Mouse (Mus musculus): ENCODE data around the gene Tnr. TPM values are rescaled to one million over a fixed set of nuclear protein-coding genes. Genes with fewer than 3 reads are reported as not detected.
"Not testable (repeated sequence)": the region's sequence is repeated elsewhere in the genome, so short reads cannot be mapped to it uniquely, and the experiment has no call there.

Tnr gene
- polyA plus RNA-seq, 1 experiment: 0.03 TPM

DNA sequence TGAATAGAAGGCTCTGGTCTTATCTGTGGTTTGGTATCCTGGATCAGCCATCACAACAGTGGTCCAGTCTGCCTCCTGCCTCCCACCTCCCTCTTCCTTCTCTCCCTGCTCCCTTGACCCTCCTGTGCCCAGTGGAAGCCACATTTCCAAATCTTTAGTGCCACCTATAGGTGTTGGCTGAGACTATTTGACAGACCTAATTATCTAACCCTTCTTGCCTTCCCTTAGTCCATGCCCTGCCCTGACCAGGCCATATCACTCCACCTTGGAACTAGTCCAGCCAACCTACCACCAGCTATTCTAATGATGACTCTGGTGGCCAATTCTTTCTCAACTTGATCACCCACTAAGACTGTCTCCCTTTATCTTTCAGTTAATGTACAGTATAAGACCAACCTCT is 408.5 kb downstream of the Tnr start:
- DNase-seq: no peak
- no peaks in the 10 kb centered on the region for H3K36me3 ChIP-seq (ENCODE audit: control insufficient read depth, insufficient read depth, low read length)
- no peaks in the 10 kb centered on the region for H3K27me3 ChIP-seq (replicated peaks; ENCODE audit: control insufficient read depth, insufficient read depth, low read length)
- H3K27ac ChIP-seq (ENCODE audit: insufficient read depth, low read depth, low read length): no peak overlapping the region
- TF ChIP-seq POLR2A (IDR thresholded peaks at IDR 0.05; ENCODE audit: low read depth, low read length): no peak
- TF ChIP-seq CTCF (conservative IDR thresholded peaks at IDR 0.05; ENCODE audit: insufficient read depth, insufficient read length, low read depth, low read length): no peak; the same call in 1 of the 2 replicates
- H3K4me3 ChIP-seq (ENCODE audit: insufficient read depth, low read depth, low read length): no peak overlapping the region
- peaks cover 7% of the 10 kb centered on the region; the same call in 1 of the 2 replicates for H3K4me1 ChIP-seq (ENCODE audit: control insufficient read depth, insufficient read depth, low read length)

DNA sequence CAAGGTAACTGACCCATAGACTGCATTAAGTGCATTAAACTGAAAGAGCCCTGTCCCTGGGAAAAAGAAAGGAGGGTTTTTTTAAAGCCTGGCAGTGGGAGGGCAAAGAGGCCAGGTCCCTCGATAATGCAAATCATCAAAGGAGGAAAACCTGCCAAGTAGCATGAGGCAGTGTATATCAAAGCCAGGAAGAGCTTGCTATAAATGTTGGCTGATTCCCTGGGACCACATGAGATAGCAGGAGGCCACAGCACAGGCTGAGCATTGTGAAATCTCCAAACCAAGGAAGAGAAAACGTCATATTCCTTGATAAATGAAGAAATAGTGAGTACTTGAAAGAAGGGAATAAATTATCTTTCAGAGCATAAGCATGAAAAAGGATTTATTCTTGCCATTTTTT is 409.0 kb downstream of the Tnr start:
- Histone ChIP-seq H3K4me1 (ENCODE audit: control insufficient read depth, insufficient read depth, low read length) (peaks cover 7% of the 10 kb centered on the region; the same call in 1 of the 2 replicates), H3K36me3 (ENCODE audit: control insufficient read depth, insufficient read depth, low read length) (no peaks in the 10 kb centered on the region), H3K4me3 (ENCODE audit: insufficient read depth, low read depth, low read length) (no peak overlapping the region), H3K27me3 (replicated peaks; ENCODE audit: control insufficient read depth, insufficient read depth, low read length) (no peaks in the 10 kb centered on the region), H3K27ac (ENCODE audit: insufficient read depth, low read depth, low read length) (no peak overlapping the region)
- no peak for DNase-seq
- TF ChIP-seq CTCF (conservative IDR thresholded peaks at IDR 0.05; ENCODE audit: insufficient read depth, insufficient read length, low read depth, low read length) (no peak), POLR2A (IDR thresholded peaks at IDR 0.05; ENCODE audit: low read depth, low read length) (no peak)
- WGBS: 36% methylated on average over 2 of the region's 2 CpGs

DNA sequence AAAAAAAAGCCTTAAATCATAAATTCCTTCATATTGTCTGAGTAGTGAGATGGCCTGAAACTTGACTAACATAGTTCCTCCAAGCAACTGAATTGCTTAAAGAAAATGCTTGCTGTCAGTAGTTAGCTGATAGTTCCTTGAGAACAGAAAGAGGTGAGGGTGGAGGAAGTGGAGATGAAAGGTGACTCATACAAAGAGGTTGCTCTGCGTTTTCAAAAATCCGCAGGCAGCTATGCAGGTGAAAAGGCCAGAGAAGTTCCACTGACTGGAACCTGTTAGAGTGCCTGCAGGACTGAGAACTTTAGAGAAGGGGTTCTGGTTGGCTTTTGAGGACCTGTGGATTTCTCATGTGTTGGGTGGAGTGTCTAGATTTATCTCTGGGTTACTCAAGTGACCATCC is 414.9 kb downstream of the Tnr start:
- no peak for TF ChIP-seq CTCF (conservative IDR thresholded peaks at IDR 0.05; ENCODE audit: insufficient read depth, insufficient read length, low read depth, low read length)
- no peak for TF ChIP-seq POLR2A (IDR thresholded peaks at IDR 0.05; ENCODE audit: low read depth, low read length)
- Histone ChIP-seq H3K27ac (ENCODE audit: insufficient read depth, low read depth, low read length) (no peak overlapping the region), H3K27me3 (replicated peaks; ENCODE audit: control insufficient read depth, insufficient read depth, low read length) (no peaks in the 10 kb centered on the region), H3K36me3 (ENCODE audit: control insufficient read depth, insufficient read depth, low read length) (no peaks in the 10 kb centered on the region), H3K4me3 (ENCODE audit: insufficient read depth, low read depth, low read length) (no peak overlapping the region), H3K4me1 (ENCODE audit: control insufficient read depth, insufficient read depth, low read length) (no peaks in the 10 kb centered on the region)
- WGBS: 63% methylated on average over 2 of the region's 2 CpGs
- DNase-seq: no peak

DNA sequence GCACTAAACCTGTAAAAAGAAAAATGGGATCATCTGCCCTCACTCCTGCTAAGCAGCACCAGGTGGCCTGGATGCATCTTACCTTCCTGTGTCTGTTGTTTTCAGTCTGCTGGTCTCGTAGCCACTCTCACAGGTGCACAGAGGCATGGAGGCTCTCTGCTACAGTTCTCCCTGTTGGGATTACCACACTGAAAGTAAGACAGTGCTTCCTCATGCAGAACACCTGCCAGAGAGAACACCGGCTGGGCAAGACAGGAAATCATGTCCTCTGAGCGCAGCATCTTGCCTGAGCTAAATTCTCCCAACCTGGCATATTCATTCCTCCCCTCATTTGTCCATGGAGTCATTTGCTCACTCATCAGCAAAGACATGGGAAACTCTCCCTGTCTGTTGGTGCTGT is 415.8 kb downstream of the Tnr start:
- Histone ChIP-seq H3K4me3 (ENCODE audit: insufficient read depth, low read depth, low read length) (no peak overlapping the region), H3K27me3 (replicated peaks; ENCODE audit: control insufficient read depth, insufficient read depth, low read length) (no peaks in the 10 kb centered on the region), H3K27ac (ENCODE audit: insufficient read depth, low read depth, low read length) (no peak overlapping the region), H3K36me3 (ENCODE audit: control insufficient read depth, insufficient read depth, low read length) (no peaks in the 10 kb centered on the region), H3K4me1 (ENCODE audit: control insufficient read depth, insufficient read depth, low read length) (no peaks in the 10 kb centered on the region)
- TF ChIP-seq POLR2A (IDR thresholded peaks at IDR 0.05; ENCODE audit: low read depth, low read length) (no peak), CTCF (conservative IDR thresholded peaks at IDR 0.05; ENCODE audit: insufficient read depth, insufficient read length, low read depth, low read length) (no peak)
- 51% methylated on average over 3 of the region's 3 CpGs for WGBS
- DNase-seq: no peak

DNA sequence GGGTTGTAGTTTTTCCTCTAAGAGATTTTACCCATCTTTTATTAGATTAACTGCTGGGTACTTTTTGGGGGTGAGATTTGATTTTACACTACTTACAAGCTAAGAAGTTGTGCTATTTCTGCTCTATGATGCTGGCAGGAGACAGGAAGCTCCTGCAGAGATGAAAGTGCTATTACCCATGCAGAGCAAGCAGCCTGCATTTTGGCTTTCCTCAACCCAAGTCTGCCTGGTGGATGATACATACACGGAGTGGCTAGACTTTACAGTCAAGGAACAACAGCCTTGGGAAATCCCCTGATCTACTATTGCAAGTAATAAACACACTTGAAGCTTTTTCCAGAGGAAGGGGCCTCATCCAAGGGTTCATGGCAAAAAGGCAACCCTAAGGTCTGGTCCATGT is 430.0 kb downstream of the Tnr start:
- DNase-seq: no peak
- Histone ChIP-seq H3K36me3 (ENCODE audit: control insufficient read depth, insufficient read depth, low read length) (no peaks in the 10 kb centered on the region), H3K27ac (ENCODE audit: insufficient read depth, low read depth, low read length) (no peak overlapping the region), H3K27me3 (replicated peaks; ENCODE audit: control insufficient read depth, insufficient read depth, low read length) (no peaks in the 10 kb centered on the region), H3K4me3 (ENCODE audit: insufficient read depth, low read depth, low read length) (no peak overlapping the region), H3K4me1 (ENCODE audit: control insufficient read depth, insufficient read depth, low read length) (no peaks in the 10 kb centered on the region)
- TF ChIP-seq CTCF (conservative IDR thresholded peaks at IDR 0.05; ENCODE audit: insufficient read depth, insufficient read length, low read depth, low read length): no peak
- no peak for TF ChIP-seq POLR2A (IDR thresholded peaks at IDR 0.05; ENCODE audit: low read depth, low read length)
- 38% methylated on average over 1 of the region's 1 CpGs for WGBS

DNA sequence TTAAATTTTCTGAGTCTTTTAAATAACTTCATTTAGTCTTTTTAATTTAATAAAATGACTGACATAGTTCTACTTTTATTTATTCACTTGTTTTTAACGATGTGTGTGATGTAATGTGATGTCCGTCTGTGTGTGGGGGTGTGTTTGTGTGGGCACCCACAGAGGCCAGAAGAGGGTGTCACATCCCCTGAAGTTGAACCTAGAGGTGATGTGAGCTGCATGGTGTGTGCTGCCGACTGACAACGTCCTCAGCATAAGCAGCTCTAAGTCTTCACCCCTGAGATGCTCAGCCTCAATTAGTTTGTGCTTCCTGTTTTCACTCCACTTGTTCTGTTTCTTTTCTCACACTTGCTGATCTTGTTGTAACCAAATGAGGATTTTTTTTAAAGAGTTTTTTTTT is 439.8 kb downstream of the Tnr start:
- TF ChIP-seq POLR2A (IDR thresholded peaks at IDR 0.05; ENCODE audit: low read depth, low read length) (no peak), CTCF (conservative IDR thresholded peaks at IDR 0.05; ENCODE audit: insufficient read depth, insufficient read length, low read depth, low read length) (0 out of 2 replicates have a peak, but pooled peaks have one; percentile 0)
- H3K27ac ChIP-seq (ENCODE audit: insufficient read depth, low read depth, low read length): no peak overlapping the region
- DNase-seq: no peak
- H3K4me3 ChIP-seq (ENCODE audit: insufficient read depth, low read depth, low read length): no peak overlapping the region
- no peaks in the 10 kb centered on the region for H3K4me1 ChIP-seq (ENCODE audit: control insufficient read depth, insufficient read depth, low read length)
- H3K36me3 ChIP-seq (ENCODE audit: control insufficient read depth, insufficient read depth, low read length): no peaks in the 10 kb centered on the region
- no peaks in the 10 kb centered on the region for H3K27me3 ChIP-seq (replicated peaks; ENCODE audit: control insufficient read depth, insufficient read depth, low read length)
- WGBS: 39% methylated on average over 4 of the region's 4 CpGs

DNA sequence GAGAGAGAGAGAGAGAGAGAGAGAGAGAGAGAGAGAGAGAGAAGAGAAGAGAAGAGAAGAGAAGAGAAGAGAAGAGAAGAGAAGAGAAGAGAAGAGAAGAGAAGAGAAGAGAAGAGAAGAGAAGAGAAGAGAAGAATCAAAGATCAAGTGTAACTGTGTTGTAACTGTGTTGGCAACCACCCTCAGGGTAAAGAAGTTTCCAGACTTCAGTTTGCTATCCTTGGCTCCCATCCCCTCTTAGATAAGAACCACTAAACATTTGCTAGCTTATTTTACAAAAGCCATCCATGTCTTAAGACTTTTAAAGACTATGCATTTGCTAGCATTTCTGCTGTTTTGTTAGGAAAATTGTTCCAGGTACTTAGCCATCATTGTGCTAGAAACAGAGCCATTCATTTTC is 442.7 kb downstream of the Tnr start:
- not testable (repeated sequence) for H3K4me1 ChIP-seq (ENCODE audit: control insufficient read depth, insufficient read depth, low read length); H3K27ac ChIP-seq (ENCODE audit: insufficient read depth, low read depth, low read length); H3K36me3 ChIP-seq (ENCODE audit: control insufficient read depth, insufficient read depth, low read length); DNase-seq; H3K27me3 ChIP-seq (replicated peaks; ENCODE audit: control insufficient read depth, insufficient read depth, low read length); H3K4me3 ChIP-seq (ENCODE audit: insufficient read depth, low read depth, low read length)

DNA sequence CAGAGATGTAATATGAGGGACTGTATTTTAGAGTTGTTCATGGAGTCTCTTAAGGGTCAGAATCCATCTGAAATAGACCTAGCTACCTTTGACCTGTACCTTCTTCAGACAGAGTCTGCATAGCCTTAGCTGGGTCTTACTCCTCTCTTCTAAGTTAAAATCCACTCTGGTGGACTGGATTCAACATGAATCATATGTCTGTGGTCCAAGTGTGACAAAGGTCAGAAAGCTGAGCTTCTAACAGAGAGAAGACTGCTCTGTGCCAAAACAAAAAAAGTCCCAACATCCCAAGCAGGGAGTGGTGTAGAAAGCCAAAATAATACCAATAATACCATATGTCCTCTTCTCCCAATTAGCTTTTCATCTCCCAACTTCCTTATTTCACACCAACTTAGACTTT is 444.8 kb downstream of the Tnr start:
- H3K27me3 ChIP-seq (replicated peaks; ENCODE audit: control insufficient read depth, insufficient read depth, low read length): no peaks in the 10 kb centered on the region
- H3K27ac ChIP-seq (ENCODE audit: insufficient read depth, low read depth, low read length): no peak overlapping the region
- H3K4me3 ChIP-seq (ENCODE audit: insufficient read depth, low read depth, low read length): no peak overlapping the region
- H3K36me3 ChIP-seq (ENCODE audit: control insufficient read depth, insufficient read depth, low read length): no peaks in the 10 kb centered on the region
- TF ChIP-seq CTCF (conservative IDR thresholded peaks at IDR 0.05; ENCODE audit: insufficient read depth, insufficient read length, low read depth, low read length) (no peak), POLR2A (IDR thresholded peaks at IDR 0.05; ENCODE audit: low read depth, low read length) (no peak)
- peak; percentile 50 for DNase-seq
- H3K4me1 ChIP-seq (ENCODE audit: control insufficient read depth, insufficient read depth, low read length): no peaks in the 10 kb centered on the region
